Mouse (Mus musculus) megakaryocyte, embryonic 14.5 days (primary cell): ENCODE measurements at regions not wholly inside any gene's neighbourhood (a gene's known extent, or its start where the extent isn't known, plus 50 kb on each side); places are given as distances from the start of the nearest gene placed in this dataset.
A peak's percentile ranks its signal among the peaks of the same experiment; 100 is the strongest.

Source experiments
- H3K27me3 ChIP-seq: replicated peaks from 2 replicates; pipeline ENCODE3; 2012; ENCODE audit warnings: inconsistent platforms
- H3K36me3 ChIP-seq: replicated peaks from 2 replicates; pipeline ENCODE3; 2012; ENCODE audit warnings: low read length, inconsistent platforms, mixed read lengths
- H3K4me1 ChIP-seq: 2 replicates; pipeline ENCODE4 v1.6.1; 2012; ENCODE audit warnings: inconsistent platforms
- H3K4me3 ChIP-seq: replicated peaks from 2 replicates; pipeline ENCODE3; 2012; ENCODE audit warnings: moderate library complexity, mild to moderate bottlenecking, inconsistent platforms
- H3K9me3 ChIP-seq: 2 replicates; pipeline ENCODE4 v1.6.1; 2012; ENCODE audit warnings: inconsistent platforms
- FLI1 ChIP-seq: IDR thresholded peaks from 2 replicates; pipeline ENCODE4 v1.6.1; 2012; ENCODE audit warnings: low read length, inconsistent platforms, mixed read lengths
- GATA1 ChIP-seq: IDR thresholded peaks from 3 replicates; pipeline ENCODE4 v1.6.1; 2012; ENCODE audit warnings: mixed read lengths, low read length, inconsistent platforms, borderline replicate concordance

DNA sequence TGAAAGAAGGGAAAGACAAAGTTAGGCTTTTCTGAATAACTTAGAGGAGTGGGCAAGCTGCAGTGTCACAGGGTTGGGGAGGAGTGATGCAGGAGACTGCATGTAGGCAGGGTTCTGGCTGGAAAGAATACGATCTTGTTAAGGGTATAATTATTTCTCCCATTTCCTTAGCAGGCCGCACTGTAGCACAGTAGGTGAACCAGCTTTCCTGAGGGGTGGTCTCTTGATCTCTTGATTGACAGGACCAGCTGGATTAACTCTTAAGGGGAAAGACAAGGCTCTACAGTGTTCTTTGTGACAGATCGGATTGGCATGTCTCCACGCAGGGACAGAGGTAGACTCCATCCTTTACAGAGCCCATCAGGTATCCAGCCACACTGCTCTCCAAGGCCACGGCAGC lies 54.5 kb upstream of the Meis1 start:
- Histone ChIP-seq H3K9me3 (peaks cover 22% of the 10 kb centered on the region), H3K27me3 (no peaks in the 10 kb centered on the region), H3K36me3 (no peaks in the 10 kb centered on the region), H3K4me1 (no peaks in the 10 kb centered on the region), H3K4me3 (no peak overlapping the region)
- TF ChIP-seq GATA1 (no peak), FLI1 (no peak)

DNA sequence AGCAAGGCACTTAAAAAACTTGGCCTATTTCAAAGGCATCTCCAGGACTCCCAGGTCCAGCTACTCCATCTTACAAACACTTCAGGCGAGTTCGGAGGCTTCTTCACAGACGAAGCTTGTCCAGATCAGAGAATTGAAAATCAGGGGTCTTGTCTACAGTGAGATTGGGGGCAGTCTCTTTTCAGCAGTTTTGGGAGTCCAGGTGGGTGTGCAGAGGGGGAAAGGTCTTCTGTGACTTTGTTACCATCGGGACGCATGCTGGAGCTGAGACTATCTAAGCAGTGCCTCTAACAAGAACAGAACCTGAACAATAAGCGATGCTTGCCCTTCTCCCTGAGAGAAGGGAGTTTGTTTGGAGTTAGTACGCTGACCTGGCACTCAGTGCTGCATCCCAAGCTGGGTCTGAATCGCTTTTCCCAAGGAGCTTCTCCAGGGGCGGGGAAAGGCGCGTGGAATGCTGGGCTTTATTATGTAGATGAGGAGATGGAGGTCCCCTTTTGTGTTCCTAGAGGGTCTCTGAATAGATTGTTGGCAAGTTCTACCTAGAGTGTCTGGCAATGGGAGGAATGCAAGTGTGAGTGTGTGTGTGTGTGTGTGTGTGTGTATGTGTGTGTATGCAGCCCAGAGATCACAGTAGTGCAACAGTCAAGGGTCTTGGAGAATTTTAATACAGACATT lies 55.2 kb upstream of the Meis1 start:
- no peak for TF ChIP-seq FLI1
- TF ChIP-seq GATA1 = no peak
- H3K4me1 ChIP-seq = no peaks in the 10 kb centered on the region
- no peaks in the 10 kb centered on the region for H3K27me3 ChIP-seq
- H3K4me3 ChIP-seq = no peak overlapping the region
- H3K9me3 ChIP-seq = peaks cover 22% of the 10 kb centered on the region
- H3K36me3 ChIP-seq = no peaks in the 10 kb centered on the region

GRCm38 (mm10) chr11:19091101-19091857 lies 72.5 kb upstream of the Meis1 start:
- Histone ChIP-seq H3K9me3 (no peaks in the 10 kb centered on the region), H3K36me3 (no peaks in the 10 kb centered on the region), H3K4me1 (peaks cover 8% of the 10 kb centered on the region), H3K4me3 (no peak overlapping the region), H3K27me3 (no peaks in the 10 kb centered on the region)
- TF ChIP-seq GATA1 (no peak), FLI1 (no peak)

GRCm38 (mm10) chr11:19092967-19093745 lies 74.4 kb upstream of the Meis1 start:
- TF ChIP-seq FLI1 = no peak
- no peak for TF ChIP-seq GATA1
- Histone ChIP-seq H3K9me3 (no peaks in the 10 kb centered on the region), H3K4me3 (no peak overlapping the region), H3K27me3 (no peaks in the 10 kb centered on the region), H3K4me1 (peaks cover 8% of the 10 kb centered on the region), H3K36me3 (no peaks in the 10 kb centered on the region)

DNA sequence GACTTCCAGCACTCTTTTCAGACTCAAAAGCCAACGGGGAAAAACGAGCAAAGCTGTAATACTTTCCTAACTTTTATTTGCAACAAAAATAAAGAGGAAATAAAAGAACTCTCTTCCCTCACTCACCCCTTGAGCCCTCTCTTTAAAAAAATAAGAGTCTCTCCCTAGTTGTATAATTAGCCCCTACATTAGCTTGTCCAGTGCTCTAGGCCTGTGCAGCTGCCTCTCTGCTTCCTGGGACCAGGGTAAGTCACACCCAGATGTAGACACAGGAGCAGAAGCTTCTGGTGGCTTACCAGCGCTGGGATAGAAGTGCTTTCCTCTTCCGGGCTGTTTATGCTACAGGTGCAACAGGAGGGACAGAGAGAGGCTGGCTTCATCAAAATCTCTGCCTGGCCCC lies 75.0 kb upstream of the Meis1 start:
- H3K27me3 ChIP-seq = no peaks in the 10 kb centered on the region
- TF ChIP-seq GATA1 = no peak
- TF ChIP-seq FLI1 = no peak
- no peaks in the 10 kb centered on the region for H3K36me3 ChIP-seq

GRCm38 (mm10) chr11:19094183-19094582 lies 75.4 kb upstream of the Meis1 start:
- TF ChIP-seq FLI1 (no peak), GATA1 (no peak)
- Histone ChIP-seq H3K9me3 (no peaks in the 10 kb centered on the region), H3K4me1 (peaks cover 8% of the 10 kb centered on the region), H3K36me3 (no peaks in the 10 kb centered on the region), H3K27me3 (no peaks in the 10 kb centered on the region), H3K4me3 (no peak overlapping the region)

More for the DNA sequence above, 75.0 kb upstream of the Meis1 start:
- Histone ChIP-seq H3K4me1 (peaks cover 8% of the 10 kb centered on the region), H3K9me3 (no peaks in the 10 kb centered on the region), H3K4me3 (no peak overlapping the region)

- H3K27me3 ChIP-seq = no peaks in the 10 kb centered on the region
- no peaks in the 10 kb centered on the region for H3K4me1 ChIP-seq
- no peaks in the 10 kb centered on the region for H3K36me3 ChIP-seq
- no peak for TF ChIP-seq FLI1
- no peak for TF ChIP-seq GATA1
- H3K4me3 ChIP-seq = peak overlapping the region; percentile 40
- H3K9me3 ChIP-seq = no peaks in the 10 kb centered on the region
These were observed 84.3 kb upstream of the Meis1 start for GRCm38 (mm10) chr11:19102981-19103568.

- H3K9me3 ChIP-seq = no peaks in the 10 kb centered on the region
- no peak overlapping the region for H3K4me3 ChIP-seq
- H3K27me3 ChIP-seq = no peaks in the 10 kb centered on the region
- no peak for TF ChIP-seq GATA1
- TF ChIP-seq FLI1 = no peak
- no peaks in the 10 kb centered on the region for H3K36me3 ChIP-seq
- H3K4me1 ChIP-seq = no peaks in the 10 kb centered on the region
These were observed 88.4 kb upstream of the Meis1 start for GRCm38 (mm10) chr11:19107180-19107579.

DNA sequence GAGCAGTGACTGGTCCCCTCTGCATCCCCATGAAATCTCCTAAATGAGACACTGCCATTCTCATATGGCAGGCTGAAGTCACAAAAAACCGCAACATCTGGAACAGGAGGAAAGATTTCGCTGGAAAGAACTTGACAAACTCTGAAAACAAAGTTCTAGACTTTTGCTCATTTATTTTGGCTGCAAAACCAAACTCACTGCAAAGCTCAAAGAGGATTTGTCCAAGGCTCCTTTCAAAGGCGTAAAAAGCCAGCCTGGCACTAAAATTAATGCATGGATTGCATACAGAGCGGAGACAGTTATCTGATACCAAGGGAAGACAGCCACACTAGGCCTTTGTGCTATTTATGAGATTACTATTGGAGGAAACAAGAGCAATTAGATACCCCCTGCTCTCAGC lies 90.3 kb upstream of the Meis1 start:
- Histone ChIP-seq H3K36me3 (no peaks in the 10 kb centered on the region), H3K4me1 (no peaks in the 10 kb centered on the region), H3K4me3 (no peak overlapping the region), H3K9me3 (no peaks in the 10 kb centered on the region), H3K27me3 (no peaks in the 10 kb centered on the region)
- TF ChIP-seq FLI1 = no peak
